Mouse (Mus musculus): ENCODE results near the gene Ttc26. TPM values are rescaled to one million over a fixed set of nuclear protein-coding genes. Genes with fewer than 3 reads are reported as not detected.

Gene Ttc26
- total RNA-seq, 1 experiment, result 4.2 TPM

- H3K9me3 ChIP-seq (ENCODE audit: control insufficient read depth, insufficient read depth, low read depth, low read length), result no peaks in the 10 kb centered on the region
- peaks cover 2 to 9% of the 10 kb centered on the region in 2 experiments; a peak in 3 of 4 replicates for H3K4me1 ChIP-seq (ENCODE audit: control insufficient read depth in 2 of 2, insufficient read depth in 2 of 2, low read length in 2 of 2, poor library complexity in 1 of 2)
- in situ Hi-C loops (cut with MboI; ENCODE audit: low sequenced_read_pairs in 2 of 2, unreplicated experiment in 2 of 2), result no loop called here
- H3K9ac ChIP-seq (ENCODE audit: insufficient read depth, low read depth, low read length, poor library complexity, severe bottlenecking), result no peak overlapping the region
- no peak for DNase-seq (ENCODE audit: low read depth, low spot score)
- no peaks in the 10 kb centered on the region for H3K36me3 ChIP-seq (ENCODE audit: control insufficient read depth, insufficient read depth, low read length, poor library complexity, severe bottlenecking)
- no peak overlapping the region for H3K4me3 ChIP-seq (ENCODE audit: insufficient read depth in 1 of 2, low read depth in 1 of 2, low read length in 2 of 2, poor library complexity in 1 of 2, severe bottlenecking in 1 of 2)
- TF ChIP-seq ZNF384 (IDR thresholded peaks at IDR 0.05; ENCODE audit: low read depth, low read length), result no peak
- no peak for TF ChIP-seq ZC3H11A (IDR thresholded peaks at IDR 0.05; ENCODE audit: borderline replicate concordance, low read depth, low read length)
- no peak for TF ChIP-seq CHD2 (IDR thresholded peaks at IDR 0.05; ENCODE audit: low read depth, low read length)
- no peak overlapping the region; the same call in 1 of the 2 replicates for H3K27ac ChIP-seq (ENCODE audit: insufficient read depth, low read depth, low read length, poor library complexity, severe bottlenecking)
Observed at GRCm38 (mm10) chr6:38361065-38361464, 20.2 kb upstream of the Ttc26 start.

GRCm38 (mm10) chr6:38361937-38362336 is 19.3 kb upstream of the Ttc26 start:
- H3K27ac ChIP-seq (ENCODE audit: insufficient read depth, low read depth, low read length, poor library complexity, severe bottlenecking), result peak overlapping the region; percentile 63; the same call in 1 of the 2 replicates
- H3K4me1 ChIP-seq (ENCODE audit: control insufficient read depth in 2 of 2, insufficient read depth in 2 of 2, low read length in 2 of 2, poor library complexity in 1 of 2), result peaks cover 2 to 9% of the 10 kb centered on the region in 2 experiments; a peak in 3 of 4 replicates
- TF ChIP-seq CHD2 (IDR thresholded peaks at IDR 0.05; ENCODE audit: low read depth, low read length) (no peak), HCFC1 (IDR thresholded peaks at IDR 0.05; ENCODE audit: borderline replicate concordance, insufficient read depth, low read length) (no peak), MAFK (IDR thresholded peaks at IDR 0.05; ENCODE audit: insufficient read depth, low read depth, low read length) (no peak), ZC3H11A (IDR thresholded peaks at IDR 0.05; ENCODE audit: borderline replicate concordance, low read depth, low read length) (no peak), ZNF384 (IDR thresholded peaks at IDR 0.05; ENCODE audit: low read depth, low read length) (no peak)
- DNase-seq (ENCODE audit: low read depth, low spot score), result no peak
- H3K36me3 ChIP-seq (ENCODE audit: control insufficient read depth, insufficient read depth, low read length, poor library complexity, severe bottlenecking), result no peaks in the 10 kb centered on the region
- H3K9me3 ChIP-seq (ENCODE audit: control insufficient read depth, insufficient read depth, low read depth, low read length), result no peaks in the 10 kb centered on the region
- H3K9ac ChIP-seq (ENCODE audit: insufficient read depth, low read depth, low read length, poor library complexity, severe bottlenecking), result no peak overlapping the region; the same call in 1 of the 2 replicates
- H3K4me3 ChIP-seq (ENCODE audit: insufficient read depth in 1 of 2, low read depth in 1 of 2, low read length in 2 of 2, poor library complexity in 1 of 2, severe bottlenecking in 1 of 2), result no peak overlapping the region
- in situ Hi-C loops (cut with MboI; ENCODE audit: low sequenced_read_pairs in 2 of 2, unreplicated experiment in 2 of 2), result no loop called here

- no peaks in the 10 kb centered on the region for H3K9me3 ChIP-seq (ENCODE audit: control insufficient read depth, insufficient read depth, low read depth, low read length)
- H3K9ac ChIP-seq (ENCODE audit: insufficient read depth, low read depth, low read length, poor library complexity, severe bottlenecking), result no peak overlapping the region
- H3K4me3 ChIP-seq (ENCODE audit: insufficient read depth in 1 of 2, low read depth in 1 of 2, low read length in 2 of 2, poor library complexity in 1 of 2, severe bottlenecking in 1 of 2), result no peak overlapping the region
- DNase-seq (ENCODE audit: low read depth, low spot score), result no peak
- TF ChIP-seq MAFK (IDR thresholded peaks at IDR 0.05; ENCODE audit: insufficient read depth, low read depth, low read length), result no peak
- no peak for TF ChIP-seq HCFC1 (IDR thresholded peaks at IDR 0.05; ENCODE audit: borderline replicate concordance, insufficient read depth, low read length)
- no peak for TF ChIP-seq CHD2 (IDR thresholded peaks at IDR 0.05; ENCODE audit: low read depth, low read length)
- TF ChIP-seq ZNF384 (IDR thresholded peaks at IDR 0.05; ENCODE audit: low read depth, low read length), result peak; percentile 56; the same call in 1 of the 2 replicates
- TF ChIP-seq ZC3H11A (IDR thresholded peaks at IDR 0.05; ENCODE audit: borderline replicate concordance, low read depth, low read length), result no peak
- peaks cover 2 to 9% of the 10 kb centered on the region in 2 experiments; a peak in 3 of 4 replicates for H3K4me1 ChIP-seq (ENCODE audit: control insufficient read depth in 2 of 2, insufficient read depth in 2 of 2, low read length in 2 of 2, poor library complexity in 1 of 2)
- no peaks in the 10 kb centered on the region for H3K36me3 ChIP-seq (ENCODE audit: control insufficient read depth, insufficient read depth, low read length, poor library complexity, severe bottlenecking)
- in situ Hi-C loops (cut with MboI; ENCODE audit: low sequenced_read_pairs in 2 of 2, unreplicated experiment in 2 of 2), result no loop called here
- no peak overlapping the region; the same call in 1 of the 2 replicates for H3K27ac ChIP-seq (ENCODE audit: insufficient read depth, low read depth, low read length, poor library complexity, severe bottlenecking)
Observed at GRCm38 (mm10) chr6:38363370-38363769, 17.9 kb upstream of the Ttc26 start.

GRCm38 (mm10) chr6:38364121-38364520 is 17.1 kb upstream of the Ttc26 start:
- no peak for DNase-seq (ENCODE audit: low read depth, low spot score)
- H3K36me3 ChIP-seq (ENCODE audit: control insufficient read depth, insufficient read depth, low read length, poor library complexity, severe bottlenecking), result no peaks in the 10 kb centered on the region
- in situ Hi-C loops (cut with MboI; ENCODE audit: low sequenced_read_pairs in 2 of 2, unreplicated experiment in 2 of 2), result no loop called here
- no peak overlapping the region for H3K9ac ChIP-seq (ENCODE audit: insufficient read depth, low read depth, low read length, poor library complexity, severe bottlenecking)
- no peaks in the 10 kb centered on the region for H3K9me3 ChIP-seq (ENCODE audit: control insufficient read depth, insufficient read depth, low read depth, low read length)
- H3K4me1 ChIP-seq (ENCODE audit: control insufficient read depth in 2 of 2, insufficient read depth in 2 of 2, low read length in 2 of 2, poor library complexity in 1 of 2), result peaks cover 2 to 9% of the 10 kb centered on the region in 2 experiments; a peak in 3 of 4 replicates
- TF ChIP-seq ZC3H11A (IDR thresholded peaks at IDR 0.05; ENCODE audit: borderline replicate concordance, low read depth, low read length), result no peak
- TF ChIP-seq HCFC1 (IDR thresholded peaks at IDR 0.05; ENCODE audit: borderline replicate concordance, insufficient read depth, low read length), result no peak
- no peak for TF ChIP-seq ZNF384 (IDR thresholded peaks at IDR 0.05; ENCODE audit: low read depth, low read length)
- no peak for TF ChIP-seq CHD2 (IDR thresholded peaks at IDR 0.05; ENCODE audit: low read depth, low read length)
- no peak for TF ChIP-seq MAFK (IDR thresholded peaks at IDR 0.05; ENCODE audit: insufficient read depth, low read depth, low read length)
- no peak overlapping the region; the same call in 1 of the 2 replicates for H3K27ac ChIP-seq (ENCODE audit: insufficient read depth, low read depth, low read length, poor library complexity, severe bottlenecking)
- no peak overlapping the region for H3K4me3 ChIP-seq (ENCODE audit: insufficient read depth in 1 of 2, low read depth in 1 of 2, low read length in 2 of 2, poor library complexity in 1 of 2, severe bottlenecking in 1 of 2)

GRCm38 (mm10) chr6:38369945-38370344 is 11.3 kb upstream of the Ttc26 start:
- DNase-seq (ENCODE audit: low read depth, low spot score), result no peak
- H3K27ac ChIP-seq (ENCODE audit: insufficient read depth, low read depth, low read length, poor library complexity, severe bottlenecking), result no peak overlapping the region
- H3K4me3 ChIP-seq (ENCODE audit: insufficient read depth in 1 of 2, low read depth in 1 of 2, low read length in 2 of 2, poor library complexity in 1 of 2, severe bottlenecking in 1 of 2), result no peak overlapping the region
- no peaks in the 10 kb centered on the region for H3K9me3 ChIP-seq (ENCODE audit: control insufficient read depth, insufficient read depth, low read depth, low read length)
- H3K36me3 ChIP-seq (ENCODE audit: control insufficient read depth, insufficient read depth, low read length, poor library complexity, severe bottlenecking), result no peaks in the 10 kb centered on the region
- TF ChIP-seq ZNF384 (IDR thresholded peaks at IDR 0.05; ENCODE audit: low read depth, low read length) (no peak), ZC3H11A (IDR thresholded peaks at IDR 0.05; ENCODE audit: borderline replicate concordance, low read depth, low read length) (peak; percentile 11; the same call in 1 of the 2 replicates)
- no peak overlapping the region for H3K9ac ChIP-seq (ENCODE audit: insufficient read depth, low read depth, low read length, poor library complexity, severe bottlenecking)
- in situ Hi-C loops (cut with MboI; ENCODE audit: low sequenced_read_pairs in 2 of 2, unreplicated experiment in 2 of 2), result no loop called here
- H3K4me1 ChIP-seq (ENCODE audit: control insufficient read depth in 2 of 2, insufficient read depth in 2 of 2, low read length in 2 of 2, poor library complexity in 1 of 2), result no peaks in the 10 kb centered on the region

Data from ES-E14 (cell line).